Mouse (Mus musculus) heart, postnatal 0 days (tissue): ENCODE data around the gene Srf.

ENCODE experiments used
- CTCF ChIP-seq: IDR thresholded peaks from 2 replicates; pipeline ENCODE4 v1.5.1; 2016; ENCODE audit warnings: antibody characterized with exemption, control low read depth, low read depth
- EP300 ChIP-seq: IDR thresholded peaks from 2 replicates; pipeline ENCODE4 v1.6.1; 2016; ENCODE audit warnings: antibody characterized with exemption, low read depth

GRCm38 (mm10) chr17:46556584-46556945 lies 590 bp upstream of the Srf start:
- no peak for TF ChIP-seq EP300
- no peak for TF ChIP-seq CTCF
